Mouse (Mus musculus) lung, adult 10 weeks (tissue): ENCODE results near the gene Ube2m. TPM values are rescaled to one million over a fixed set of nuclear protein-coding genes. Genes with fewer than 3 reads are reported as not detected.

Source experiments
- polyA plus RNA-seq: library from polyadenylated mRNA; stranded (reverse); fragments of 350-450 nt; fragmentation: Illumina TruSeq; extraction: RNeasy Lipid Tissue Mini Kit (QIAGEN cat#74804); gene quantifications from one replicate; pipeline ENCODE4 v1.2.3, GENCODE M21; 2014; ENCODE audit warnings: low read depth, low replicate concordance; ENCODE audit not compliant: insufficient read depth

The Ube2m gene
- 97.8 TPM for polyA plus RNA-seq

DNA sequence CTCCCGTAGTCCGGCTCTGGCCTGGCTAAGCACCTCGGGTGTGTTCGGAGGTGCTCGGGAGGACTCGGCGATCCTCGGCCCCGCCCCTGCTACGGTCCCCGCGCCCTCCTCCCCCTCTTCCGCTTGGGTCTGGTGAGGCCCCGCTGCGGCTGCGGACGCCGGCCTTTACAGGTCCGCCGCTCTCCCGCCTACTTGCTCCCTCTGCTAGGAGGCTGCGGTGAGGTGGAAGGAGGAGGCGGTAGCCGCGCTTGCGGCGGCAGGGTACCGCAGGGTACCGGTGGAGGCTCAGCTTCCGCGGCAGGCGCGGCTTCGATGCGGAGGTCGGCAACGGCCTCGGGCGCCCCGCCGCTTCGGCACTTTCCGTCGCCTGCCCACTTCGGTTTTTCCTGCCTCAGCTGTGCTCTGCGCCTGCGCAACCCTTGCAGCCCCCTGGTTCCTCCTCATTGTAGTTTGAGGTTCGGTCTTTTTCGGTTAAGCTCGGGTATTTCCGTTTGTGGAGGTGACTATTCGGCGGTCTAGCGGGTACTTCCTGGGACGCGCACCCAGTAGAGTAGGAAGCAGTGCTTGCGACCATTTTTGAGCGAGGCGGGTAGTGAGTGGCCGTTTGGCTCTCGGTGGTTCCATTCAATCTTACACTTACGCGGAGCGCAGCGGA is at the start of gene Ube2m:
Gene Ube2m, minus strand, starts transcription at position 375 of the 655 bp plus-strand sequence.

DNA sequence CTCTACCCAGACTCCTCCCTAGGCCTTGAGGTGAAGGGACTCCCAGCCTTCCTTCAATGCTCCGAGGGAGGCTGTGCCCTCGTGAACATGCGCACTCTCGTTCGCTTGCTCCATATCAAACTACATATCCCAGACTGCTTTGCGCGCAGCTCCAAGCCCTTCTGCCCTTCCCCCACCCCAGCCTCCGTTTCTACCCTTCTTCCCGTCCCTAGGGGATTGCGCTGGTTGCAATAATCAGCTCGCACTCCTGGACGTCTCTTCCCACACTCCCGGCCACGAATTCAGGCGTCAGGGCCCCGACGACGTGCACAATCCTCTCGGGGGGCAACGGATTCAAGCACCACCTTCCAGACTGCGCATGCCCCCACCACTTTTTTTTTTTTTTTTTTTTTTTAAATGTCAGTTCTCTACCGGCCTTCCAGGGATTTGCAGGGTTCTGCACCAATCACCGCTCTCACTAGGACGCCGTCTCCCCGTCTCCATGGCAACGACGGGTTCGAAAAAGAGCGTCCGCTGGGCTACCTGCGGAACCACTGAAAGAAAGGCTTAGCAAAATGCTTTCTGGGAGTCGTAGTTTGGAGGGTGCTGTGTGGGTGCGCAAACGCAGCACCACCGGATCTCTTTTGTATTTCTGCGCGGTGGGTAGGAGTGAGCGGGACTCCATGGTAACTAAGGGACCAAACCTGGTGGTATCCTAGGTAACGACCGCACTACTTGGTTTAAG is 16.4 kb upstream of the Ube2m start, which contains the start of gene Mzf1:
Gene Mzf1, minus strand, starts transcription at position 478 of the 724 bp plus-strand sequence.

DNA sequence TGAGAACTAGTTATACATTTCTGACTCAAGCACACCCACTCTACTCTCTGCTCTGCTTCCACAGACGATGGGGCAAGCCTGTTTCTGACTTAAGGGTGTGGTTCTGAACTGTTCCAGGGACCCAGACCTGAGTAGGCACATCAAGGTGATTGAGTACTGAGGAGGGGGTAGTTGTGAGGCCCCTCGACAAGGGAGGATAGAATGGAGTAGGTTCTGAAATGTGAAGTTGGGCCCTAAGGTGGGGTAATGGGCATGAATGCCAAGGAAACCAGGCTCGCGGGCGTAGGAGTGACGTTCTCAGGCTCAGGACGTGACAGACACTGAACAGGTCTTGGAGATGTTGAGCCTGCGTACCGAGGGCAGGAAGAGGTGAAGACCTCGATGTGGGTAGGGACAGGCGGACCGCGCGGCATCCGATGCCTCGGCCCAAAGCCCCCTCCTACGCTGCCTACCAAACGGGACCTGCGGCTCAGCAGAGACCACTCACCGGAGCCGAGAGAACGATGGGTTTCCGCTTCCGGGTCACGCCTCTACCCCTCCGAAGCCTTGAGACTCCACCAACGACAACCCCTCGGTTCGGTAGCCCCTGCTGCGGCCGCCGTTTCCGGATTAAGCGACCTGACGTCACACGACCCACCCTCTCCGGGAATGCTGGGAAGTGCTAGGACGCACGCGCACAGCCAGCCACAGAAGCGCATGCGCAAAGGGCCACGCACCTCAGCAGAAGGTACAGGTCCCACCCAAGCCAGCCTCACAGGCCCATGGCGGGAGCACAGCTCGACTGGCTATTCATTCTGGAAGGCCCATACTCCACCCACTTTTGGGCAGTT is 3.7 kb downstream of the Ube2m start, which contains the start of gene Chmp2a:
Gene Chmp2a, minus strand, starts transcription at position 660 of the 830 bp plus-strand sequence.

DNA sequence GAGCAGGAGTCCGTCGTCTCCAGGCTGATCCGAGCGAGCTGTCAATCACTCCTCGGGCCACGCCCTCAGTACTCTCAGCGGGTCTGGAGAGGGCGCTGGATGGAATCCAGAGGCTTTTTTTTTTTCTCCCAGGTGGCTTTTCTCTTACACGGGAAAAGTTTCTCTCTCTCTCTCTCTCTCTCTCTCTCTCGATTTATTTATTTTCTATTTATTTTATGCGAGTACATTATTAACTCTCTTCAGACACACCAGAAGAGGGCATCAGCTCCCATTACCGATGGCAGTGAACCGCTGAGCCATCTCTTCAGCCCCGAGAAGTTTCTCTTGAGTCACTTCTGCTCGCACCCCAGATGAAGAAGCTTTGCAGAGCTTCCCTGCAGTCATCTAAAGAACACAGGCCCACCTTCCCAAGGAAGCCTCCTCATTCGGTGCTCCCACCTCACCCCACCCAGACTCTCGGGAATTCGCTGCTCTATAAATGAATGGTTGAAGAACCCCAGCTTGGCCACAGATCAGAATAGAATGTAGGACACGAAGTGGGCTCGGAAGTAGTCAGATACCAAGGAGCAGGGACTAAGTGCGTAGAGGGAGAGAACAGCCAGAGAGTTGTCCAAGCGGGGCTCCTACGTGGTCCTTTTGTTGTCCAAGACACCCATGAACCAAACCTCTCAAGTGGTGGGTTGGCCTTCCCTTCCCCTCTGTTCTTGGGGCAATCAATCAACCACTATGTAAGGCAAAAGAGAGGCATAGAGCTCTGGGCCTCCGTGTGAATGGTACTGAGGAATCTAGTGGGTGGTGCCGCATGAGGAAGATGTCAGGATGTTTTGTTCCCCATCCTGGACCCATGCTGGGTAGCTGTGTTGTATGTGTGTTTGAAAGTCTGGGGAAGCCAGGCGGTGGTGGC is 27.8 kb downstream of the Ube2m start, which contains the start of gene Zbtb45:
Gene Zbtb45, minus strand, starts transcription at position 30 of the 904 bp plus-strand sequence.

DNA sequence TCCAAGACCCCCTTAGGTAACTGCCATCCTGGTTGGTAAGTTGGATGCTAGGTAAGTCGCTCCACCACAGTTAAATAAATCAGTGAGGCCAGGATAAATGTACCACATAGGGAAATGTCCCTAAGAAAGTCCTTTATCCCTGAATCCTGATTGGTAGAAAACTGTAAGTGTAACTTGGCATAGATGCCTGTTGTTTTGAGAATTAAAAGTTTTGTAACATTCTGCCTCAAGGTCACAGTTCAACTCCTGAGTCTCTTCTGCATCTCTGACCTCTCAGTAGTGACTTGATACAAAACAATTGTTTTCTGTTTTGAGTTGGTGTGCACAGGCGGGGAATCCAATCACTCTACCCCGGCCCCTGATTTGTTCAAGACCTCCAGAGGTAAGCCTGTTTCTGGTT is 39.2 kb downstream of the Ube2m start, which contains the start of gene Trim28:
Gene Trim28, plus strand, starts transcription at position 264 of the 400 bp plus-strand sequence.

DNA sequence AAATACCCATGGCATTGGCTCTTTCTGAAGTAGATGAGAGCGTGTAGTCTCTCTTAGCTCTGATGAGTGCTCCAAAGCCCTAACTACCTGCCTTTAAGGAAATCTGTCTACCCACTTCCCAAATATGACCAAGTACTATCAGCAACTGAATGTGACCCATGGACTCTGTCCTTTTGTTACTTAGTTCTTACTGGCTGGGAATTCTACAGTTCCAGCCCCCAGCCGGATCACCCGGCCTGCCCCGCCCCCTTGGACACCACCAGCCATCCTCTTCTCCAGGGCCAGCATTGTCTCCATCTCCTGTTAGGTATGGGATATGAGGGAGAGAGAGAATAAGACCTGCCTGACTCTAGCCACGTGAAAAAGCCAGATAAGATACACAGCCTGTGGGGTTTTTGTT is 40.0 kb downstream of the Ube2m start, which contains the start of gene Slc27a5:
Gene Slc27a5, minus strand, starts transcription at position 140 of the 400 bp plus-strand sequence.

Other genes with a start within 250 kb of the Ube2m start
- gene Zscan18, start 234.6 kb downstream of the Ube2m start, polyA plus RNA-seq, result 0.95 TPM
- gene Zfp329, start 219.4 kb downstream of the Ube2m start, polyA plus RNA-seq, result 3.1 TPM
- 15.9 TPM for gene Zfp110, start 203.5 kb downstream of the Ube2m start, polyA plus RNA-seq
- gene Zfp128, start 157.1 kb downstream of the Ube2m start, polyA plus RNA-seq, result 1.5 TPM
- gene Zscan22, start 140.5 kb downstream of the Ube2m start, polyA plus RNA-seq, result 4.5 TPM
- 1,656 TPM for gene Rps5, start 116.0 kb downstream of the Ube2m start, polyA plus RNA-seq
- 0.42 TPM for gene Rnf225, start 110.9 kb downstream of the Ube2m start, polyA plus RNA-seq
- 3.4 TPM for gene Zfp324, start 72.4 kb downstream of the Ube2m start, polyA plus RNA-seq
- gene Zfp446, start 60.4 kb downstream of the Ube2m start, polyA plus RNA-seq, result 2.4 TPM
- gene Slc27a5, start 40.1 kb downstream of the Ube2m start, polyA plus RNA-seq, result 0.10 TPM
- 98.9 TPM for gene Trim28, start 39.2 kb downstream of the Ube2m start, polyA plus RNA-seq
- gene Zbtb45, start 28.2 kb downstream of the Ube2m start, polyA plus RNA-seq, result 8.1 TPM
- gene Chmp2a, start 3.5 kb downstream of the Ube2m start, polyA plus RNA-seq, result 264 TPM
- 0.27 TPM for gene Mzf1, start 16.5 kb upstream of the Ube2m start, polyA plus RNA-seq
- gene Vmn1r85, start 56.9 kb upstream of the Ube2m start, polyA plus RNA-seq, result not detected
- gene Vmn1r86, start 81.6 kb upstream of the Ube2m start, polyA plus RNA-seq, result not detected
- gene Vmn1r87, start 101.9 kb upstream of the Ube2m start, polyA plus RNA-seq, result not detected
- not detected for gene Vmn1r88, start 121.3 kb upstream of the Ube2m start, polyA plus RNA-seq
- gene Vmn1r89, start 174.7 kb upstream of the Ube2m start, polyA plus RNA-seq, result not detected
- 6.9 TPM for gene Lig1, start 239.0 kb upstream of the Ube2m start, polyA plus RNA-seq
- 3.1 TPM for gene Zswim9, start 240.4 kb upstream of the Ube2m start, polyA plus RNA-seq